Mouse (Mus musculus) CD4-positive helper T cell, adult 2 months (primary cell): ENCODE data around the gene Tmem132d.

Experiments
- DNase-seq: peaks from one replicate; pipeline ENCODE4 v3.0.0-alpha.2; 2012; ENCODE audit warnings: low read depth, missing footprints, low spot score

Gene Tmem132d

DNA sequence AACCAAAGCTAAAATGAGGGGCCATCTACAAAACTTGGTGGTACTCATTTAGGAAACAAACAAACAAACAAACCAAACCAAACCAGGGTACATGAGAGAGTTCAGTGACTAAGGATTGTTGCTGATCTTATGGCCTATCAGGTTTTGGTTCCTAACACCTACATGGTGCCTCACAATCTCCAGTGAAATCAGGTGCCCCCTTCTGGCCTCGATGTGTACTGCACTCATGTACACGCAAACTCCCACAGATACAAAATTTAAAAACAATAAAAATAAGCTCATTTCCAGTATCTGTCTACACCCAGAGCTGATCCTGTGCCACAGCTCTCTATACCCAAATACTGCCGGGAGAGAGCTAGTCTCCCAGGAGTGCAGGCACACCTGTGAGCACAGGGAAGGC is 495.0 kb downstream of the Tmem132d start:
- no peak for DNase-seq

GRCm38 (mm10) chr5:127929687-127930086 is 503.2 kb downstream of the Tmem132d start:
- DNase-seq: no peak

DNA sequence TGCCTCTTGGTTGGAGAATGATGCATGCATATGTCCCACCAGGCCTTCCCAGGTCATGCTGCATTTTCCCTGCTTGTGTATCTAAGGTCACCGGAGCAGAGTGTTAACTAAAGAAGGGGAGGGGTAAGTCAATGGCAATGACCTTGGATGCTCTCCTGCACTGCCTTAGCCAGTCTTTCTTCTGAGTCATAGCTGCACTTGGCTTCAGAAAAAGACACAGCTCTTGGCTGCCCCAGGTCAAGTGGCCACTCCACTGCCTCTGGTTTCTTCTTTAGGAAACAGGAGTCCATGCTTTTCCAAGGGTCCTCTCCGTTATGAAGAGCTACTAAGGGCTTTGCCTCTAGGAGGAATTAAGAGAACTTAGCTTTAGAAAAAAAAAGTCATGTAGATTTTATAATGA is 506.2 kb downstream of the Tmem132d start:
- DNase-seq: no peak

DNA sequence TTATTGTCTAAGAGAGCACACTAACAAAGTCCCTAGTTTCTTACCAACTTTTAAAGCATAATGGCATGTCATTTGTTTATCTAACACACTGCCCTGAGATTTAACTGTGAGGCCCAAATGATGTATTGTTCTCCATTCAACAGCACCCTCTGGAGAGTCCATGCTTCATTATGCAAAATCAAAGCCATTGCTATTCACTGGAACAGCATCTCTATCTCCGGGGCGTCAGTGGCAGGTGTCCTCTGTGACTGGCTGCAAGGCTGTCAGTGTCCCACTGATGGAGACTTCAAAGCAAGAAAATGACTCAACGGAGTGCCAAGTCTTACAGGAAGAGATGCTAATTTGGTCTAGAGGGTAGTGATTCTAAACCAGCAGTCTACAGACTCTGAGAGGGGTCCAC is 508.8 kb downstream of the Tmem132d start:
- no peak for DNase-seq

DNA sequence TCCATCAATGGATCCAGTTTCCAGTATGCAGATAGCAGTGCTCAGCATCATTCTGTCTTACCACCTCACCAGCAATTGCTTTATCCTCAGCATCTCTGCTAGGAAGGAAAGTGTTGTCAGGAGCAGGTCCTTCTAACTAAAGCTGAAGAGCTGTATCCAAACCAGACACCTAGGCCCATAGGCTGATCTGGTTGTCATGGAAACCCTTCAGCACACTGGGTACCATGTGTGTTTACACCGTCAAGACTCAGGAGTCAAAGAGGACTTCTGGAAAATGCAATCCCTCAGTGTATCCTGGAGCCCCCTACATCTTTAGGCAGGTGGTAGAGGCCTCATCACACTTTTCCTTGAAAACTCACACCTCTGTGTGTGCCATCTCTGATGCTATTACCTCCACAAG is 513.7 kb downstream of the Tmem132d start:
- DNase-seq: no peak

GRCm38 (mm10) chr5:127918376-127918775 is 514.5 kb downstream of the Tmem132d start:
- DNase-seq: no peak

DNA sequence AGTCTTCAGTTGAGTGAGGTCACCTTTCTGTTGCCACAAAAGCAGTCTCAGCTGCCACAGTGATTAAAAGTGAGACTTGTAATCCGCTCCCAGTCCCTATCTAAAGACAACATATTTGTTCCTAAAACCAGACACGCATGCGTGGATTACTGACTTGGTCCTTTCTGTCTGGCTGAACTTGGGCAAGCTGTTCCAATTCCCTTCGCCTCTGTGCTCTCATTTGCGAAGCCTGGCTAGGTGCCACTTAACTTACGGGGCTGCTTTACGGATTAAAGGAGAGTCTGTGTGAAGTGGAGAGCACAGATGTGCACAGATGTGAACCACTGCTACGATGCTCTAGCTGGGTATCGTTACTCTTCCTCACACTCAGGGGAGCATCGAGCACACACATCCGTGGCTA is 518.7 kb downstream of the Tmem132d start:
- DNase-seq: no peak

- DNase-seq: no peak
Measured at GRCm38 (mm10) chr5:127911603-127912002, 521.3 kb downstream of the Tmem132d start.

DNA sequence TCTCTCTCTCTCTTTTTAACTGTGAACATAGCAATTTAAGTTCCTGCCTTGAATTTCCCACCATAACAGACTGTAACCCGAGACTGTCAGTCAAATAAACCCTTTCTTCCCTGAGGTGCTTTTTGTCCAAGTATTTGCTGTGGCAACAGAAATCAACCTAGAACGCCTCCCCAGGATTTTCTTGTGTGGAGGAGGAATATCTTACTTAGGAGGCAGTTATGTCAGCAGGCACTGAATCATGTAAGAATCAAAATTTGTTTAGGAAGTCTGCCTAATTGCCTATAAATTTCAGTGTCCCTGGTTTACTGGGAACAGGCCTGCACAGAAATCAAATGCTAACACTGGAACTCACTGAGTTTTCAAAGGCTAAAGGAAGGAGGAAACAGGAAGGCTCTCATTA is 522.5 kb downstream of the Tmem132d start:
- no peak for DNase-seq

- no peak for DNase-seq
Measured at GRCm38 (mm10) chr5:127895176-127895575, 537.7 kb downstream of the Tmem132d start.

DNA sequence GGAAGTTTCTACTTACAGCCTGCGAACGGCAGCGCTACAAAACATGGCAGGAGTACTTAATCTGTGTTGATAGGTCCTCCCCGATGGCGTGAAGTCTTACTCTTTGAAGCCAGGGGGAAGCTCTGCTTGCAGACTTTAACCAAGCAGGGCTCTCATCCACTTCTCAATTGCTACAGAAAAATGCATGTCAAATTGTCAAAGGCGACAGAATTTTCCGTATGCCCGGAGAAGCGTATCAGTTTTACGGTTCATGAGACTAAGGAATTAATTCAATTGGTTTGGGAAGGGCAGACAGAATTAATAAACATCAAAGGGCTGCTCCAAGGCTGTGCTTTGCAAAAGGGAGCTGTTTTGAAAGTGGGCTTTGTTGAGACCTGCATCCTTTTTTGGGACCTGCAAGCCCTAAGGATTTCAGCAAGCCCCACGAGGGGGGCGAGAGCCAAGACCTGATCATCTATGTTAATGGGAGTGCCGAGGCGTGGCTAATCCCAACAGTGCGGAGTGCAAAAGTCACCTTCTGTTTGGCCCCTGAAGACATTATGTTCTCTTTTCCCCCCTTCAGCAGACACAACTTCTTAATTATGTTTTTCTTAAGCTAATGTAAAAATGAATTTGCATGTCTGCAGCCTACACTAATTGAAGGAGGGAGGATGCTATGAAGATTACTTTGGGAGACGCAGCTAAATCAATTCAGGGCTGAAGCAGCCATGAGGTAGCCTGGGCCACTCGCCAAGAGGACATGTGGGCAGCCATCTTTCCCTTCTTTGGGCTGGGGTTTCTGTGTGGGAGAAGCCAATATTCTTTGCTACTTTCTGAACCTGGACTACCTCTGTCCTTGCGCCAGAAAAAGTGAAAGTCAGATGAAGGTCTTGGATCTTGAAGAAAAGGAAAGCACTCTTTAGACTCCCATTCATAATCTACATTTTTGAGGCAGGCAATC is 547.0 kb downstream of the Tmem132d start:
- no peak for DNase-seq

- no peak for DNase-seq
Measured at GRCm38 (mm10) chr5:127883021-127883420, 549.9 kb downstream of the Tmem132d start.

- DNase-seq: no peak
Measured at GRCm38 (mm10) chr5:127874461-127874860, 558.4 kb downstream of the Tmem132d start.

- no peak for DNase-seq
Measured at GRCm38 (mm10) chr5:127865157-127865556, 567.7 kb downstream of the Tmem132d start.

GRCm38 (mm10) chr5:127859719-127860118 is 573.2 kb downstream of the Tmem132d start:
- DNase-seq: no peak

- DNase-seq: no peak
Measured at GRCm38 (mm10) chr5:127852305-127852704, 580.6 kb downstream of the Tmem132d start.

DNA sequence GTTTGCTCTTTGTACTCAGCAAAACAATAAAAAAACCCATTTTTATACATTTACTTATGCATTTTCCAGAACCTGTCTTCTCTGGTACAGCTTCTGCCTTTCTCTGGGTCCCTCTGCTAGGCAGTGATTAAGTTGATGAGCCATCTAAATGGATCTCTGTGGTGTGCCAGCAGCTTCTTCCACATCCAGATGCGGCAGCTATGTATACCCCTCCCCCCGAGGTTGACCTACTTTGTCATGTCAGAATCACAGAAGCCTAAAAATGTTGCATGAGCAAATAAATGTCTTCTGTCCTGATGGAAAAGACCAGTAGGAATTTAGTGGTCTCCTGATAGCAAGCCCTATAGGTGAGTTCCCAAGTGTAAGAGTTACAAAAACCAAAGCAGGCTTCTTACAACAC is 601.1 kb downstream of the Tmem132d start:
- DNase-seq: no peak

- no peak for DNase-seq
Measured at GRCm38 (mm10) chr5:127830831-127831230, 602.0 kb downstream of the Tmem132d start.

GRCm38 (mm10) chr5:127828756-127829155 is 604.1 kb downstream of the Tmem132d start:
- no peak for DNase-seq

GRCm38 (mm10) chr5:127821960-127822359 is 610.9 kb downstream of the Tmem132d start:
- DNase-seq: no peak

DNA sequence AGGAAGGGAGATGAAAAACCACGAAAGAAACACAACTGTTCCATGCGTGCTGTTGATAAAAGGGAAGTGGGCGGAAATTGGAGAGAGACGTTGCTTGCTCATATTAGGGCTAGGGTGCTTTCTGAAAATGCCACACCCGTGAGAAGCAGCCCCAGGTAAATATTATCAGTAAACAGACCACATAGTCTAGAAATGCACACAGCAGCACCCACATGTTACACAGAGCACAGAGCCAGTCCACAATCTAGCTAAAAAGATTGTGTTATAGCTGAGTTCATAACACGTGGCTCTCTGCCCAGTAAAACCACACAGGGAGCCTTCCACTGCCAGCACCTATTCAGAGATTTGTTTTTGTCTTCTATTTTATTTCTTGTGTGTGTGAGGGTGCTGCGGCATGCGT is 617.6 kb downstream of the Tmem132d start:
- DNase-seq: no peak

- DNase-seq: no peak
Measured at GRCm38 (mm10) chr5:127807419-127807818, 625.5 kb downstream of the Tmem132d start.

DNA sequence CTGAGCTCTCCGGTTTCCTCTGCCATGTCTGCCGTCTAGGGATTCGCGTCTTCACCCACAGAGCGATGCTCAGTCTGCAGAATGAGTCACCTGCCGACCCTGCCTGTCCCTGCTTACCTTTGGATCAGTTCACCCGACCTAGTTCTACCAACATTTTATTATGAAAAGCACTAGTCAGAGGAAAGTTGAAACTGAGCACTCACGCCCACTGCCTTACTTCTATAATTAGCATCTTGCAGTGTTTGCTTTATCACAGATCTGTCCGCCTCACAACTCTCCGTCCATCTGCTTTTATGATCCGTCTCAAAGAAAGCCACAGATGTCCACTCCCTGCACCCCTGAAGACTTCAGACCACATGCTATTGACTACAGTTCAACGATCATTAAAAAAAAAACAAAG is 626.0 kb downstream of the Tmem132d start:
- DNase-seq: no peak
